Mouse (Mus musculus): ENCODE results near the gene Jmjd8. TPM values are rescaled to one million over a fixed set of nuclear protein-coding genes. Genes with fewer than 3 reads are reported as not detected.

Jmjd8 gene
- polyA plus RNA-seq, 1 experiment from 2014 or later = 46.2 TPM

- ATAC-seq (ENCODE audit: insufficient number of reproducible peaks, low FRiP score, low TSS enrichment, low read depth) = peak; percentile 85
- Histone ChIP-seq H3K4me3 (replicated peaks) (peak within 1 kb of the TSS; percentile 71), H3K27me3 (peaks cover 52% of the 10 kb centered on the region), H3K4me2 (replicated peaks) (peak within 1 kb of the TSS; percentile 97), H3K9me3 (replicated peaks) (no peaks in the 10 kb centered on the region), H3K36me3 (no peaks in the 10 kb centered on the region), H3K4me1 (peaks cover 24% of the 10 kb centered on the region), H3K27ac (replicated peaks) (no peak within 1 kb of the TSS), H3K9ac (peak within 1 kb of the TSS; percentile 48)
- 1% methylated on average over 89 of the region's 100 CpGs for WGBS
Measured at GRCm38 (mm10) chr17:25808789-25809605, 19.7 kb upstream of the Jmjd8 start, which contains the start of gene Fbxl16. Gene Fbxl16 (plus strand): TSS chr17:25809085.

DNA sequence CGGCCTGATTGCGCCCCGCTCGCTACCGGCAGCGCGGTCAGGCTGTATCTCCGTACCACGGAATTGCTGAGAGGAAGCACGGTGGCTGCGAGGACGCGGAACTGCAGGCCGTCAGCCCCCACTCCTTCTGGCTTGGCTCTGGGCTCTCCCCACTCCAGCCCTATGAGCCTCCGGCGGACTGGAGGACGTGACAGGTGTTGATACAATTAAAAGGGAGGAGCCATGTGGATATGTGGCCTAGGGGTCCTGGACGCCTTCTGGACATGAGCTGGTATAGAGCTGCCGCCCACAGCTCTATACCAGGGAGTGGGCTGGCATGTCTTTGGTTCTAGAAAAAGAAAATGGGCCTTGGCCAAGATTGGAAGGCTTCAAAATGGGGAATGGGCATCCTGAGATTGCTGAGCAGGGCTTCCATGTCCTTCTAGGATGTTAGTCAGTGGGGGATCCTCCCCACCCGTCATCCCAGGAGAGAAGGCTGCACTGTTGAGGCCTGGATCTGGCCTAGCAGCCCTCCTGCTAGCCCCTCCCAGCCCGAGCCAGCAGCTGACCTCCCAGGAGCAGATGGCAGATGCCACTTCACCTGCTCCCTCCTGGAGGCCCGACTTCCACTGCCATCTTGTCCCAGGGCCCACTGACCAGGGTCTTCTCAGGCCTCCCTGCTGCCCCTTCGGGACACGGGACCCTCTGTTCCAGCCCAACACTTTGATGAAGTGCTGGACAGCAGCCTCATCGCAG, 18.9 kb upstream of the Jmjd8 start:
- Histone ChIP-seq H3K27ac (replicated peaks) (no peak overlapping the region), H3K36me3 (no peaks in the 10 kb centered on the region), H3K9me3 (replicated peaks) (no peaks in the 10 kb centered on the region), H3K4me2 (replicated peaks) (peak overlapping the region; percentile 97), H3K9ac (peak overlapping the region; percentile 48), H3K27me3 (peaks cover 52% of the 10 kb centered on the region), H3K4me3 (replicated peaks) (peak overlapping the region; percentile 71), H3K4me1 (peaks cover 24% of the 10 kb centered on the region)
- WGBS = 8% methylated on average over 25 of the region's 25 CpGs
- peak; percentile 12; the same call in 1 of the 2 replicates for ATAC-seq (ENCODE audit: insufficient number of reproducible peaks, low FRiP score, low TSS enrichment, low read depth)

DNA sequence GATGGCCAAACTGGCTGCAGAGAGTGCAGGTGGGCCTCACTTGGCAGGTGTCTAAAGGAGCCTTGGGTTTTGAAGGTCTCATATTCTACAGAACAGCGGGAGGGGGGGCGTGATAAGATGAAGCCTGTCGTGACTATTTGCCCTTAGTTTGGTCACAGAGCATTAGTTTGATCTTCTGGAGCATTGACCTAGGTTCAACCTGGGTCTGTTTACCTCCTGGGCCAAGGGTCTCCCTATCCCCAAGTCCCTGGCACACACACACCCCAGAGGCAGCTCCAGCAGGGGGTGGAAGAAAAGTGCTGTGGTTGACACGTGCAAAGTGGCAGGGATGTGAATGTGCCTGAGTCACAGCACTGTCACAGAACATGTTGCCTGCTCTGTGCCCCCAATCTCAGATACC, 17.8 kb upstream of the Jmjd8 start:
- Histone ChIP-seq H3K4me3 (replicated peaks) (no peak overlapping the region), H3K9ac (no peak overlapping the region), H3K27ac (replicated peaks) (no peak overlapping the region), H3K36me3 (no peaks in the 10 kb centered on the region), H3K4me1 (peaks cover 24% of the 10 kb centered on the region), H3K9me3 (replicated peaks) (no peaks in the 10 kb centered on the region), H3K4me2 (replicated peaks) (no peak overlapping the region), H3K27me3 (peaks cover 52% of the 10 kb centered on the region)
- 78% methylated on average over 4 of the region's 4 CpGs for WGBS
- no peak for ATAC-seq (ENCODE audit: insufficient number of reproducible peaks, low FRiP score, low TSS enrichment, low read depth)

GRCm38 (mm10) chr17:25813471-25813870, 15.2 kb upstream of the Jmjd8 start:
- Histone ChIP-seq H3K27me3 (peaks cover 56% of the 10 kb centered on the region), H3K9ac (no peak overlapping the region), H3K27ac (replicated peaks) (no peak overlapping the region), H3K4me1 (peaks cover 22% of the 10 kb centered on the region), H3K4me2 (replicated peaks) (peak overlapping the region; percentile 12; the same call in 1 of the 2 replicates), H3K4me3 (replicated peaks) (no peak overlapping the region), H3K36me3 (no peaks in the 10 kb centered on the region), H3K9me3 (replicated peaks) (no peaks in the 10 kb centered on the region)
- 2% methylated on average over 20 of the region's 20 CpGs for WGBS
- no peak for ATAC-seq (ENCODE audit: insufficient number of reproducible peaks, low FRiP score, low TSS enrichment, low read depth)

DNA sequence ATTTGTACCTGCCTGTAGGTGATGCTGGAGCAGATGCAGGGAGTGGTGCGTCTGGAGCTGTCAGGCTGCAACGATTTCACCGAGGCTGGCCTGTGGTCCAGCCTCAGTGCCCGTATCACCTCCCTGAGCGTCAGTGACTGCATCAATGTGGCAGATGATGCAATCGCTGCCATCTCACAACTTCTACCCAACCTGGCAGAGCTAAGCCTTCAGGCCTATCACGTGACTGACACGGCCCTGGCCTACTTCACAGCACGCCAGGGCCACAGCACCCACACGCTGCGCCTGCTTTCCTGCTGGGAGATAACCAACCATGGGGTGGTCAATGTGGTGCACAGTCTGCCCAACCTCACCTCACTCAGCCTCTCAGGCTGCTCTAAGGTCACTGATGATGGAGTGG, 11.0 kb upstream of the Jmjd8 start:
- peaks cover 46% of the 10 kb centered on the region for H3K27me3 ChIP-seq
- no peak overlapping the region for H3K27ac ChIP-seq (replicated peaks)
- no peak for ATAC-seq (ENCODE audit: insufficient number of reproducible peaks, low FRiP score, low TSS enrichment, low read depth)
- WGBS = 77% methylated on average over 11 of the region's 11 CpGs
- no peaks in the 10 kb centered on the region for H3K9me3 ChIP-seq (replicated peaks)
- H3K36me3 ChIP-seq = no peaks in the 10 kb centered on the region
- peaks cover 15% of the 10 kb centered on the region for H3K4me1 ChIP-seq
- no peak overlapping the region for H3K9ac ChIP-seq
- H3K4me3 ChIP-seq (replicated peaks) = no peak overlapping the region
- H3K4me2 ChIP-seq (replicated peaks) = no peak overlapping the region

DNA sequence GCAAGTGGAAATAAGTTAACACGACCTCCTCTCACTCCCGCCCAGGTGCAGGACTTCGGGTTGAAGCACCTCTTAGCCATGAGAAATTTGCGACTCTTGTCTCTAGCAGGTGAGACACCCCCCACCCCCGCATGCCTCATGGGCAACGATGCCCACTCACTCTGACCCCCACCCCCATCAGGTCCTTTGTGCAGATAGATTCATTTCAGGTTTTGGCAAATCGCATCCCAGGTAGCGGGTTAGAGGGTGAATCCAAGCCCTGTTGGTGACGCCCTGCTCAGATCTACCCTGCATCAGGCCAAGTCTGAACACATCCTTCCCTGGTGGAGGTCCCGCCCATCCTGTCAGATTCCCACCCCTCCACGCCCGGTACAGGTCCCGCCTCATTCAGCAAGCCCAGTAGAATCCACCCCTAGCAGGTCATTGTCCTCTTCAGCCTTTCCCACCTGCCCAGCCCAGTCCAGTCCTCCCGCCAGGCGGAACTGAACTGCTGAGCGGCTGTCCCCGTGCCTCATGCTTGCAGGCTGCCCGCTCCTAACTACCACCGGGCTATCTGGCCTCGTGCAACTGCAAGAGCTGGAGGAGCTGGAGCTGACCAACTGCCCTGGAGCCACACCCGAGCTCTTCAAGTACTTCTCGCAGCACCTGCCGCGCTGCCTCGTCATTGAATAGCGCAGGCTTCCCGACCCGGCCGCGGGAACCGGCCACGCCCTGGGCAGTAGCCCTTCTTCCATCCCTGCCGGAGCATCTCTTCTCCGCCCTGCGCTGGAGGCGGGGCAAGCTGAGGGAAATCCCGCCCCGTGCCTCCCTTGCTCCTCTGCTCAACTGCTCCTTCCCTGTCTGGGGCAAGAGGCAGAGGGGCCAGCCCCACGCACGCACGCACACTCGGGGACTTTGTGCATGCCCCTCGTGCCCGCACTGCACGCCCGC, 9.6 kb upstream of the Jmjd8 start:
- H3K9me3 ChIP-seq (replicated peaks) = no peaks in the 10 kb centered on the region
- peak overlapping the region; percentile 47 for H3K4me2 ChIP-seq (replicated peaks)
- H3K4me1 ChIP-seq = peaks cover 15% of the 10 kb centered on the region
- H3K36me3 ChIP-seq = no peaks in the 10 kb centered on the region
- peaks cover 41% of the 10 kb centered on the region for H3K27me3 ChIP-seq
- ATAC-seq (ENCODE audit: insufficient number of reproducible peaks, low FRiP score, low TSS enrichment, low read depth) = no peak
- no peak overlapping the region for H3K27ac ChIP-seq (replicated peaks)
- peak overlapping the region; percentile 27 for H3K4me3 ChIP-seq (replicated peaks)
- no peak overlapping the region for H3K9ac ChIP-seq
- 6% methylated on average over 46 of the region's 46 CpGs for WGBS

DNA sequence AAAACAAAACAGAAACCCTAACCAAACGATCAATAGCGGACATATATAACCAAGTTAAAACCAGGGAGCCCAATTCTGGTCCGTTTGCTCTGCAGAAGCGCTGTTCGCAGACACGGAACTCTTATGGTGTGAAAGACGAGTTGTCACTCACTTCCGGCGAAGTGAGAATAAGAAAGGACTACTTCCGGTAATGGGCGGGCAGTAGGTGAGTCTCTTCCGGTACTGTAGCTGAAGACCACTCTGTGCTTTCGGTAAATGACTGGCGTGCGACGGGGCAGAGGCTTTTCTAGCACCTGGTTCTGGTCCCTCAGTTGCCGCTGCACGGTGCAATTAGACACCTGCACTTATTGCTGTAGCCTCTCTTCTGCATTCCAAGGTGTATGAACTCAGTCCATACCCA, 5.2 kb upstream of the Jmjd8 start, which contains the start of gene Wdr24:
TSS of gene Wdr24 (plus strand) at position 176 of the 400 bp plus-strand sequence.
- Histone ChIP-seq H3K9me3 (replicated peaks) (no peaks in the 10 kb centered on the region), H3K9ac (peak within 1 kb of the TSS; percentile 74), H3K4me3 (replicated peaks) (peak within 1 kb of the TSS; percentile 69), H3K4me2 (replicated peaks) (peak within 1 kb of the TSS; percentile 94), H3K27me3 (peaks cover 30% of the 10 kb centered on the region), H3K36me3 (peaks cover 20% of the 10 kb centered on the region), H3K4me1 (peaks cover 45% of the 10 kb centered on the region), H3K27ac (replicated peaks) (peak within 1 kb of the TSS; percentile 44; the same call in 1 of the 2 replicates)
- peak; percentile 59; the same call in 1 of the 2 replicates for ATAC-seq (ENCODE audit: insufficient number of reproducible peaks, low FRiP score, low TSS enrichment, low read depth)
- WGBS = under 1% methylated on average over 18 of the region's 18 CpGs

DNA sequence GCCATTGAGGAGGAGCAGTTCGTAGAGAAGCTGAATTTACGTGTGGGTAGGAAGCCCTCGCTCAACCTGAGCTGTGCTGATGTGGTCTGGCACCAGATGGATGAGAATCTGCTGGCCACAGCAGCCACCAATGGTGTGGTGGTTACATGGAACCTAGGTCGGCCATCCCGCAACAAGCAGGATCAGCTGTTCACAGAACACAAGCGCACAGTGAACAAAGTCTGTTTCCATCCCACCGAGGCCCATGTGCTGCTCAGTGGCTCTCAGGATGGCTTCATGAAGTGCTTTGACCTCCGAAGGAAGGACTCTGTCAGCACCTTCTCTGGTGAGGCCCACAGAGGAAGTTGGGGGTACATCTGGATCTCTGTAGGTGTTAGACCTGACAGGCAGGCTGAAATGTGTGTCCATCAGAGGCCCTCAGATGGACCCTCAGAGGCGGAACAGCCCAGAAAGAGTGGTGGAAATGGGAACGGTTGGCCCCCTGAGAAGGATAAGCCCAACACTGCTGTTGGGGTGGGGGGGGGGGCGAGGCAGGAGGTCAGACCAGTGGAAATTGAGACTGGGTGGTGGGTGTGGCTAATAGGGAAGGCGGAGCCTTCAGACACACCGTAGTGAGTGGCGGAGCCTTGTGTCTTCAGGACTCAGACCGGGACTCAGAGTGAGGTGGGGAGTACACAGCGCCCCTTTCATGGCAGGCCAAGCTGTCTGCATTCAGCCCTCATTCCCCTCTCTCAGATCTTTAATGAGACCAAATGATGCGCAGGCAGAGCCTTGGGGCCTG, 4.1 kb upstream of the Jmjd8 start:
- Histone ChIP-seq H3K36me3 (peaks cover 21% of the 10 kb centered on the region), H3K4me3 (replicated peaks) (peak overlapping the region; percentile 69), H3K4me2 (replicated peaks) (peak overlapping the region; percentile 94), H3K27ac (replicated peaks) (no peak overlapping the region), H3K9ac (peak overlapping the region; percentile 74; the same call in 1 of the 2 replicates), H3K27me3 (peaks cover 19% of the 10 kb centered on the region), H3K9me3 (replicated peaks) (no peaks in the 10 kb centered on the region), H3K4me1 (peaks cover 48% of the 10 kb centered on the region)
- WGBS = 75% methylated on average over 16 of the region's 17 CpGs
- ATAC-seq (ENCODE audit: insufficient number of reproducible peaks, low FRiP score, low TSS enrichment, low read depth) = no peak

- no peak overlapping the region for H3K9ac ChIP-seq
- no peak overlapping the region for H3K27ac ChIP-seq (replicated peaks)
- peaks cover 54% of the 10 kb centered on the region for H3K4me1 ChIP-seq
- 89% methylated on average over 6 of the region's 6 CpGs for WGBS
- no peak overlapping the region for H3K4me3 ChIP-seq (replicated peaks)
- H3K4me2 ChIP-seq (replicated peaks) = no peak overlapping the region
- H3K36me3 ChIP-seq = peaks cover 28% of the 10 kb centered on the region
- H3K9me3 ChIP-seq (replicated peaks) = no peaks in the 10 kb centered on the region
- no peak for ATAC-seq (ENCODE audit: insufficient number of reproducible peaks, low FRiP score, low TSS enrichment, low read depth)
- H3K27me3 ChIP-seq = peaks cover 11% of the 10 kb centered on the region
Measured at GRCm38 (mm10) chr17:25825311-25825710, 3.4 kb upstream of the Jmjd8 start.

DNA sequence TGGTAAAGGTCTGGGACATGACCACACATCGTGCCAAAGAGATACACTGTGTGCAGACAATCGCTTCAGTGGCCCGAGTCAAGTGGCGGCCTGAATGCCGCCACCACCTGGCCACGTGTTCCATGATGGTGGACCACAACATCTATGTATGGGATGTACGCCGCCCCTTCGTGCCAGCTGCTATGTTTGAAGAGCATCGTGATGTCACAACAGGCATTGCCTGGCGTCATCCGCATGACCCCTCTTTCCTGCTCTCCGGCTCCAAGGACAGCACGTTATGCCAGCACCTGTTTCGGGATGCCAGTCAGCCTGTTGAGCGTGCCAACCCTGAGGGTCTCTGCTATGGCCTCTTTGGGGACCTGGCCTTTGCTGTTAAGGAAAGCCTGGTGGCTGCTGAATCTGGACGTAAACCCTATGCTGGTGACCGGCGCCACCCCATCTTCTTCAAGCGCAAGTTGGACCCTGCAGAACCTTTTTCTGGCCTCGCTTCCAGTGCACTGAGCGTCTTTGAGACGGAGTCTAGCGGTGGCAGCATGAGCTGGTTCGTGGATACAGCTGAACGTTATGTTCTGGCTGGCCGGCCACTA, 2.6 kb upstream of the Jmjd8 start:
- WGBS = 95% methylated on average over 27 of the region's 27 CpGs
- Histone ChIP-seq H3K9ac (no peak overlapping the region), H3K9me3 (replicated peaks) (no peaks in the 10 kb centered on the region), H3K4me2 (replicated peaks) (no peak overlapping the region; the same call in 1 of the 2 replicates), H3K36me3 (peaks cover 36% of the 10 kb centered on the region), H3K27ac (replicated peaks) (no peak overlapping the region), H3K4me3 (replicated peaks) (no peak overlapping the region), H3K4me1 (peaks cover 61% of the 10 kb centered on the region), H3K27me3 (peaks cover 5% of the 10 kb centered on the region; the same call in 1 of the 2 replicates)
- no peak for ATAC-seq (ENCODE audit: insufficient number of reproducible peaks, low FRiP score, low TSS enrichment, low read depth)
